Mouse (Mus musculus) CH12.LX (cell line): ENCODE data around the gene Gm12569. TPM values are rescaled to one million over a fixed set of nuclear protein-coding genes. Genes with fewer than 3 reads are reported as not detected.

Source experiments
- DNase-seq: peaks from one replicate; pipeline ENCODE4 v3.0.0-alpha.2; 2013; ENCODE audit errors: extremely low read depth
- H3K27ac ChIP-seq: 2 replicates; pipeline ENCODE4 v1.5.1; 2012; ENCODE audit warnings: low read depth, mild to moderate bottlenecking, control low read depth, moderate library complexity; ENCODE audit not compliant: insufficient read depth
- H3K27me3 ChIP-seq: replicated peaks from 2 replicates; pipeline ENCODE3; 2012; ENCODE audit warnings: inconsistent platforms
- H3K36me3 ChIP-seq, 2 experiments: replicated peaks in 1 of 2; 2 replicates each; pipeline versions ENCODE3 to v1.6.1; 2012; ENCODE audit warnings: inconsistent platforms in 1 of 2, low read length in 1 of 2, mild to moderate bottlenecking in 1 of 2, mixed read lengths in 1 of 2, moderate library complexity in 1 of 2; ENCODE audit not compliant: control insufficient read depth in 1 of 2, insufficient read depth in 1 of 2
- H3K4me1 ChIP-seq, 2 experiments: 2 replicates each; pipeline ENCODE4 v1.6.1; 2012; ENCODE audit warnings: inconsistent platforms in 1 of 2, moderate library complexity in 1 of 2; ENCODE audit not compliant: insufficient read depth in 2 of 2, control insufficient read depth in 1 of 2
- H3K4me2 ChIP-seq: 2 replicates; pipeline ENCODE4 v1.6.1; 2012; ENCODE audit warnings: low read depth, mild to moderate bottlenecking, control low read depth; ENCODE audit not compliant: poor library complexity, insufficient read depth, severe bottlenecking
- H3K4me3 ChIP-seq, 3 experiments: fragments of 150-350 bp in 1 of 3; sonication (generic) in 1 of 3; replicated peaks in 1 of 3; 2 replicates each; pipeline versions ENCODE3 to v1.5.1; 2011 to 2012; ENCODE audit warnings: low read depth in 2 of 3, low read length in 2 of 3, mild to moderate bottlenecking in 2 of 3, moderate library complexity in 2 of 3, control low read depth in 1 of 3, improper control_type of control experiment in 1 of 3, inconsistent platforms in 1 of 3, mixed read lengths in 1 of 3; ENCODE audit not compliant: poor library complexity in 1 of 3
- H3K79me2 ChIP-seq: replicated peaks from 2 replicates; pipeline ENCODE4 v1.6.1; 2012; ENCODE audit warnings: mild to moderate bottlenecking, moderate library complexity; ENCODE audit not compliant: control insufficient read depth, poor library complexity, insufficient read depth, severe bottlenecking; ENCODE audit errors: extremely low read depth
- H3K9ac ChIP-seq: 2 replicates; pipeline ENCODE4 v1.6.1; 2012; ENCODE audit warnings: low read depth, mild to moderate bottlenecking, control low read depth, moderate library complexity; ENCODE audit not compliant: insufficient read depth
- H3K9me3 ChIP-seq: replicated peaks from 2 replicates; pipeline ENCODE3; 2012; ENCODE audit warnings: low read length, inconsistent platforms, mixed read lengths
- CHD1 ChIP-seq: IDR thresholded peaks from 2 replicates; pipeline ENCODE4 v1.6.1; 2012; ENCODE audit warnings: low read depth, low read length, improper control_type of control experiment, inconsistent platforms
- CTCF ChIP-seq, 2 experiments: IDR thresholded peaks in 1 of 2; conservative IDR thresholded peaks in 1 of 2; 2 replicates each; pipeline ENCODE4 v1.5.1; 2011 to 2012; ENCODE audit warnings: low read depth in 2 of 2, low read length in 2 of 2, improper control_type of control experiment in 1 of 2, inconsistent platforms in 1 of 2, mild to moderate bottlenecking in 1 of 2, moderate library complexity in 1 of 2
- E2F4 ChIP-seq: IDR thresholded peaks from 2 replicates; pipeline ENCODE4 v1.6.1; 2011; ENCODE audit warnings: low read depth, low read length, improper control_type of control experiment; ENCODE audit not compliant: insufficient replicate concordance
- ELF1 ChIP-seq: IDR thresholded peaks from 2 replicates; pipeline ENCODE4 v1.6.1; 2014; ENCODE audit warnings: low read depth, mild to moderate bottlenecking, inconsistent platforms, low read length, improper control_type of control experiment
- ETS1 ChIP-seq: conservative IDR thresholded peaks from 2 replicates; pipeline ENCODE4 v1.6.1; 2012; ENCODE audit warnings: low read depth, mild to moderate bottlenecking, inconsistent platforms, low read length, improper control_type of control experiment, moderate library complexity
- GABPA ChIP-seq: IDR thresholded peaks from 2 replicates; pipeline ENCODE4 v1.6.1; 2012; ENCODE audit warnings: low read depth, low read length, improper control_type of control experiment, inconsistent platforms; ENCODE audit not compliant: insufficient replicate concordance
- IRF4 ChIP-seq: IDR thresholded peaks from 2 replicates; pipeline ENCODE4 v1.6.1; 2014; ENCODE audit warnings: low read depth, mild to moderate bottlenecking, inconsistent platforms, low read length, improper control_type of control experiment
- KAT2A ChIP-seq: IDR thresholded peaks from 2 replicates; pipeline ENCODE4 v1.6.1; 2012; ENCODE audit warnings: low read length, improper control_type of control experiment, inconsistent platforms; ENCODE audit not compliant: insufficient replicate concordance
- MAFK ChIP-seq: IDR thresholded peaks from 2 replicates; pipeline ENCODE4 v1.6.1; 2011; ENCODE audit warnings: low read length, improper control_type of control experiment; ENCODE audit not compliant: insufficient replicate concordance
- MAX ChIP-seq: IDR thresholded peaks from 2 replicates; pipeline ENCODE4 v1.6.1; 2011; ENCODE audit warnings: low read length, improper control_type of control experiment
- MAZ ChIP-seq: IDR thresholded peaks from 2 replicates; pipeline ENCODE4 v1.6.1; 2012; ENCODE audit warnings: low read depth, mild to moderate bottlenecking, inconsistent platforms, low read length, improper control_type of control experiment, moderate library complexity
- MXI1 ChIP-seq: IDR thresholded peaks from 2 replicates; pipeline ENCODE4 v1.6.1; 2011; ENCODE audit warnings: mild to moderate bottlenecking, low read depth, low read length, improper control_type of control experiment
- MYC ChIP-seq: IDR thresholded peaks from 2 replicates; pipeline ENCODE4 v1.6.1; 2011; ENCODE audit warnings: low read depth, mild to moderate bottlenecking, improper control_type of control experiment, low read length
- PAX5 ChIP-seq: IDR thresholded peaks from 2 replicates; pipeline ENCODE4 v1.6.1; 2012; ENCODE audit warnings: low read length, inconsistent platforms, mixed read lengths
- POLR2A ChIP-seq: IDR thresholded peaks from 2 replicates; pipeline ENCODE4 v1.6.1; 2011; ENCODE audit warnings: low read depth, mild to moderate bottlenecking, improper control_type of control experiment, low read length
- POLR2AphosphoS2 ChIP-seq: IDR thresholded peaks from 2 replicates; pipeline ENCODE4 v1.6.1; 2011; ENCODE audit warnings: low read depth, low read length, improper control_type of control experiment
- RAD21 ChIP-seq: IDR thresholded peaks from 2 replicates; pipeline ENCODE4 v1.6.1; 2011; ENCODE audit warnings: low read depth, mild to moderate bottlenecking, low read length, improper control_type of control experiment, moderate library complexity
- RCOR1 ChIP-seq: conservative IDR thresholded peaks from 2 replicates; pipeline ENCODE4 v1.6.1; 2012; ENCODE audit warnings: low read depth, mild to moderate bottlenecking, inconsistent platforms, low read length, improper control_type of control experiment
- SIN3A ChIP-seq: IDR thresholded peaks from 2 replicates; pipeline ENCODE4 v1.6.1; 2012; ENCODE audit warnings: low read length, improper control_type of control experiment, inconsistent platforms
- SMC3 ChIP-seq: IDR thresholded peaks from 2 replicates; pipeline ENCODE4 v1.6.1; 2011; ENCODE audit warnings: low read depth, low read length, improper control_type of control experiment
- UBTF ChIP-seq: IDR thresholded peaks from 2 replicates; pipeline ENCODE4 v1.6.1; 2012; ENCODE audit warnings: low read depth, mild to moderate bottlenecking, inconsistent platforms, low read length, improper control_type of control experiment, moderate library complexity
- USF1 ChIP-seq: IDR thresholded peaks from 2 replicates; pipeline ENCODE4 v1.6.1; 2014; ENCODE audit warnings: low read depth, mild to moderate bottlenecking, inconsistent platforms, low read length, improper control_type of control experiment
- USF2 ChIP-seq: conservative IDR thresholded peaks from 2 replicates; pipeline ENCODE4 v1.6.1; 2011; ENCODE audit warnings: low read depth, low read length, improper control_type of control experiment
- ZC3H11A ChIP-seq: IDR thresholded peaks from 2 replicates; pipeline ENCODE4 v1.6.1; 2012; ENCODE audit warnings: low read depth, mild to moderate bottlenecking, inconsistent platforms, low read length, improper control_type of control experiment
- ZMIZ1 ChIP-seq: IDR thresholded peaks from 2 replicates; pipeline ENCODE4 v1.6.1; 2012; ENCODE audit warnings: low read depth, mild to moderate bottlenecking, inconsistent platforms, low read length, improper control_type of control experiment
- dilution Hi-C: fragments of 300-500 bp; cut with MboI; formaldehyde crosslinking; loops from 2 replicates; pipeline ENCODE4 v1.14.3; 2020; ENCODE audit warnings: low sequenced_read_pairs; ENCODE audit not compliant: extremely low pct_unique_long_range_greater_than_20kb, extremely low pct_ligation_motif_present
- in situ Hi-C: fragments of 300-500 bp; cut with MboI; formaldehyde crosslinking; loops from 3 replicates; pipeline ENCODE4 v1.14.3; 2019; ENCODE audit warnings: low sequenced_read_pairs, low pct_ligation_motif_present, low pct_unique_long_range_greater_than_20kb, mixed read lengths
- polyA plus RNA-seq: library from polyadenylated mRNA; unstranded; fragments of >175 nt; gene quantifications from 2 replicates; pipeline ENCODE4 v1.2.1, GENCODE M21; 2012; ENCODE audit warnings: low read depth; ENCODE audit not compliant: insufficient read length
- total RNA-seq, 2 experiments: library from RNA; depleted of rRNA; stranded (reverse); fragments of 300-350 nt in 1 of 2; fragments of >200 nt in 1 of 2; gene quantifications; 2 replicates each; pipeline ENCODE4 v1.2.3; 2012 to 2014

Gene Gm12569
- total and polyA plus RNA-seq, 3 experiments: 2.0 to 5.9 (median 2.1) TPM

DNA sequence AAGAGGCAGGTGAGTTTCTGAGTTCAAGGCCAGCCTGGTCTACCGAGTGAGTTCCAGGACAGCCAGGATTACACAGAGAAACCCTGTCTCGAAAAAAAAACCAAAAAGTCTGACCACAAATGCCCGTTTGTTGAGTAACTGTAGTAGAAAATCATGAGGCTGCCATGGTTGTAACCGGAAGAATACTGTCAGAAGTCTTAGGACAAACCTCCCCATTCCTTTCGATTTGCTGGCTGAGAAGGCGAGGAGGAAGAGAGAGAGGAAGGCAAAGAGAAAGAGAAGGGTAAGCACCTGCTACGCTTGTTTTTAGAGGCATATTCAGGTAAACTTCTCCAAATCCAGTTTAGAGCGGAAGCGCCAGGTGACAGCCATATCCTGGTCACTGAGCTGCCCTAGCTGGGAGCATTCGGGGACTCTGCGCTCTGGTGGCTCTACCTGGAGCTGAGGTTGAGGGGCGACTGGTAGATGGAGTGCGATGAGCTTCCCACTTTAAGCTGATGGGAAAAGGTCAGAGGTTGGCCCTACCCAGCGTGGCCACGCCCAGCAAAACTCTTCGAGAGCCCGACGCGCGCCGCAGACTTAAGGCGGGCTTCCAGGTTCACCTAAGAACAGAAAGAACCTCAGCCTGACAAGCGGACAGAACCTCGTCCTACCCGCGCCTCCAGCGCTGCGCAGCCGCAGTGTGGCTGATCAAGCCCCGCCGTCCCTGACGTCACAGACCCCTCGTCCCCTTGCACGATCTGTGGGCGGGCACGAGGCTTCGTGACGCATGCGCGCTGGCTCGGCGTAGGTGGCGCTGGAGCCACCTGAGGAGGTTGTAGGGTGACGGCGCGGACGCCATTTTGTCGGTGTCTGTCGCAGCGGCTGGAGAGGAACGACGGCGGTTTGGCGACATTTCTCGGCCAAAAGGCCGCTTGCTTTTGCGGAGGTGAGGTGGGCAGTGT lies 42.3 kb downstream of the Gm12569 start, which contains the start of gene BC049762 (continued):
- TF ChIP-seq RCOR1: no peak
- no peak for TF ChIP-seq PAX5
- TF ChIP-seq RAD21: no peak
- TF ChIP-seq UBTF: no peak
- peak; percentile 93 for TF ChIP-seq POLR2AphosphoS2
- 0 out of 2 replicates have a peak, but pooled peaks have one; percentile 67 for TF ChIP-seq E2F4
- TF ChIP-seq CHD1: no peak; the same call in 1 of the 2 replicates
- TF ChIP-seq KAT2A: no peak
- TF ChIP-seq ELF1: peak; percentile 57
- TF ChIP-seq MXI1: no peak; the same call in 1 of the 2 replicates
- TF ChIP-seq, all 38 proteins: peak for 18

DNA sequence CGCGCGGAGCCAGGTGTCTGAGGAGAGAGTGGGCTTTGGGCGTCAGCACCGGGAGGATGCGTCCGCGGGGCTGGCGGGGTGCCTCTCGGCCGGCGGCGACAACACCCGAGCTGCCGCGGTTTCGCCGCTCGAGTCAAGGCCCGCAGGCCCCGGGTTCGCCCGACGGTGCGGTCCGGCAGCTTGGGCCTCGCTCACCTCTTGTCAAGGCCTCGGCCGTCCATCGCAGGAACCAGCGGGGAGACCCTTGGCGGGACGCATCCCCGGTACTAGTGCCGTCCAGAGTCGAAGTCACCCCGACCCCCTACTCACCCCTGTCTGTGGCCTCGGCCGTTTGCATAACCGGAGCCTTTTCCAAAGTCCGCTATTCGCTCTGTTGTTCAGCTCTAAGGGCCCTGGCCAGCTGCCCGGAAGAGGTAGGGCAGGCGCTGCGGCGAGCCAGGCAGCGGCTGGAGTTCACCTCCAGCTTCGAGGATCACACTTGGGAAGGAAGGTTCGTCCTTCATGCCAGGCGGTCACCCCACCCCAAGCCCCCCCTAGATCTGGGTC lies 43.1 kb downstream of the Gm12569 start:
- H3K4me1 ChIP-seq: peaks cover 0 to 26% of the 10 kb centered on the region in 2 experiments; a peak in 3 of 4 replicates
- H3K9ac ChIP-seq: peak overlapping the region; percentile 96
- in situ Hi-C loops (loop anchor here (25.0 kb wide), 1 partner anchor 449 kb away; no protein-coding TSS in a partner anchor), dilution Hi-C loops (no loop called here)
- no peaks in the 10 kb centered on the region for H3K9me3 ChIP-seq
- H3K36me3 ChIP-seq: peaks cover 7 to 26% of the 10 kb centered on the region in 2 experiments
- peak; percentile 42; the same call in 1 of the 2 replicates for TF ChIP-seq ELF1
- no peak for TF ChIP-seq MAX
- TF ChIP-seq MXI1: peak; percentile 36; the same call in 1 of the 2 replicates
- peaks cover 45% of the 10 kb centered on the region for H3K79me2 ChIP-seq
- H3K27me3 ChIP-seq: peaks cover 18% of the 10 kb centered on the region
- H3K4me3 ChIP-seq: peak overlapping the region; percentile 88 to 94 (median 93)
- peak; percentile 32 for DNase-seq
- H3K27ac ChIP-seq: peak overlapping the region; percentile 89
- H3K4me2 ChIP-seq: peak overlapping the region; percentile 100

DNA sequence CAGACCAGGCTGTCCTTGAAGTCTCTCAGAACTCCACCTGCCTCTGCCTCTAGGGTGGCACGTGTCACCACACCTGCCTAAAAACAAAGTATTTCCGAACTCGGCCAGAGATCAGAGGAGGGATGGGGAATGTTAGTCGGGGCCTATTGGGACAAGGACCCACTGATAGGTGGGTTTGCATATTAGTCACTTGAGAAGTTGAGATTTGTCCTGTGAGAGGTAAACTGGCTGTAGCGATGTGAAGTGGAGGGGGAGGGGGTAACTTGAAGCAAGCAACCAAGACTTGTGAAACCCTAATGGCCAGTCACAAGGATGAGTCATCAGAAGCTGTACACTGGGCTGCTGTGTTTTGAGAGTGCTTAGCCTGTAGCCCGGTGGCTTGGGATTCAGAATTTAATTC lies 44.1 kb downstream of the Gm12569 start:
- H3K36me3 ChIP-seq: peaks cover 9 to 34% of the 10 kb centered on the region in 2 experiments
- no peaks in the 10 kb centered on the region for H3K9me3 ChIP-seq
- peak overlapping the region; percentile 27; the same call in 1 of the 2 replicates for H3K27ac ChIP-seq
- DNase-seq: peak; percentile 86
- dilution Hi-C loops: no loop called here
- H3K4me3 ChIP-seq: peak overlapping the region; percentile 88 to 94 (median 93)
- peaks cover 0 to 31% of the 10 kb centered on the region in 2 experiments; a peak in 3 of 4 replicates for H3K4me1 ChIP-seq
- peaks cover 16% of the 10 kb centered on the region for H3K27me3 ChIP-seq
- peak overlapping the region; percentile 100 for H3K4me2 ChIP-seq
- H3K9ac ChIP-seq: peak overlapping the region; percentile 96
- in situ Hi-C loops: loop anchor here (25.0 kb wide), 1 partner anchor 448 kb away; no protein-coding TSS in a partner anchor
- H3K79me2 ChIP-seq: peaks cover 50% of the 10 kb centered on the region
- TF ChIP-seq E2F4: no peak
- no peak; the same call in 1 of the 2 replicates for TF ChIP-seq USF2
- peak; percentile 88; the same call in 1 of the 2 replicates for TF ChIP-seq SIN3A
- TF ChIP-seq MAZ: no peak
- peak; percentile 79 for TF ChIP-seq IRF4
- TF ChIP-seq ETS1: peak; percentile 68; the same call in 1 of the 2 replicates
- TF ChIP-seq USF1: no peak
- no peak for TF ChIP-seq KAT2A
- no peak; the same call in none of the 2 replicates for TF ChIP-seq POLR2A
- no peak for TF ChIP-seq GABPA
- peak; percentile 92 for TF ChIP-seq MAX
- TF ChIP-seq MXI1: peak; percentile 97
- TF ChIP-seq MYC: peak; percentile 97
- no peak for TF ChIP-seq ZMIZ1
- TF ChIP-seq MAFK: peak; percentile 64; the same call in 1 of the 2 replicates
- no peak; the same call in 1 of the 2 replicates for TF ChIP-seq POLR2AphosphoS2
- no peak for TF ChIP-seq ZC3H11A
- TF ChIP-seq SMC3: no peak
- TF ChIP-seq CTCF (conservative IDR thresholded peaks at IDR 0.05 in 1 of 2, IDR thresholded peaks at IDR 0.05 in 1 of 2; ENCODE audit: low read depth in 2 of 2, low read length in 2 of 2): no peak
